Mouse (Mus musculus) limb, embryonic 13.5 days (tissue): ENCODE results near the gene Steap3. TPM values are rescaled to one million over a fixed set of nuclear protein-coding genes. Genes with fewer than 3 reads are reported as not detected.

Experiments used
- ATAC-seq: fragments of 200-750 bp; cut with Nextera tagmentation; 2 replicates; pipeline ENCODE4 v1.8.0; 2017; ENCODE audit warnings: low read depth, moderate number of reproducible peaks, moderate TSS enrichment; ENCODE audit not compliant: low FRiP score
- H3K27ac ChIP-seq: fragments of 300-500 bp; sonication (generic); 2 replicates; pipeline ENCODE4 v1.5.1; 2015; ENCODE audit warnings: inconsistent platforms, mild to moderate bottlenecking, moderate library complexity
- H3K27me3 ChIP-seq: fragments of 300-500 bp; sonication (generic); 2 replicates; pipeline ENCODE4 v1.6.1; 2015; ENCODE audit warnings: mild to moderate bottlenecking, inconsistent platforms
- H3K36me3 ChIP-seq: fragments of 300-500 bp; sonication (generic); 2 replicates; pipeline ENCODE4 v1.6.1; 2015; ENCODE audit warnings: inconsistent platforms, mild to moderate bottlenecking, moderate library complexity
- H3K4me1 ChIP-seq: fragments of 300-500 bp; sonication (generic); 2 replicates; pipeline ENCODE4 v1.6.1; 2015; ENCODE audit warnings: inconsistent platforms
- H3K4me2 ChIP-seq: fragments of 300-500 bp; sonication (generic); replicated peaks from 2 replicates; pipeline ENCODE4 v1.6.1; 2015; ENCODE audit warnings: inconsistent platforms, mild to moderate bottlenecking, moderate library complexity
- H3K4me3 ChIP-seq: fragments of 300-500 bp; sonication (generic); 2 replicates; pipeline ENCODE4 v1.5.1; 2015; ENCODE audit warnings: moderate library complexity, mild to moderate bottlenecking, inconsistent platforms
- H3K9ac ChIP-seq: fragments of 300-500 bp; sonication (generic); 2 replicates; pipeline ENCODE4 v1.6.1; 2015; ENCODE audit warnings: mild to moderate bottlenecking, inconsistent platforms
- H3K9me3 ChIP-seq: fragments of 300-500 bp; sonication (generic); 2 replicates; pipeline ENCODE4 v1.6.1; 2016; ENCODE audit warnings: inconsistent platforms
- WGBS: fragments of 180-500 bp; shearing (Covaris S2); methylation state at CpG from one replicate; pipeline ENCODE4 v1.1.7; 2015; 5-methylcytosine and 5-hydroxymethylcytosine counted together
- polyA plus RNA-seq: library from polyadenylated mRNA; unstranded; fragments of >200 nt; fragmentation: Nextera tagmentation; extraction: Ambion mirVana; gene quantifications from 2 replicates; pipeline ENCODE4 v1.2.1, GENCODE M21; 2015

Steap3 gene
- polyA plus RNA-seq, 1 experiment from 2014 or later, result 5.6 TPM

- Histone ChIP-seq H3K9me3 (no peaks in the 10 kb centered on the region), H3K9ac (no peak overlapping the region), H3K36me3 (no peaks in the 10 kb centered on the region), H3K27me3 (no peaks in the 10 kb centered on the region), H3K4me1 (no peaks in the 10 kb centered on the region), H3K27ac (no peak overlapping the region), H3K4me2 (no peak overlapping the region), H3K4me3 (no peak overlapping the region)
- no peak for ATAC-seq
- WGBS, result 69% methylated on average over 5 of the region's 5 CpGs
Observed at GRCm38 (mm10) chr1:120195947-120196346, 76.6 kb downstream of the Steap3 start.

GRCm38 (mm10) chr1:120193586-120193985 lies 78.9 kb downstream of the Steap3 start:
- no peaks in the 10 kb centered on the region for H3K36me3 ChIP-seq
- no peak for ATAC-seq
- no peak overlapping the region for H3K27ac ChIP-seq
- no peaks in the 10 kb centered on the region for H3K27me3 ChIP-seq
- 94% methylated on average over 10 of the region's 10 CpGs for WGBS
- no peak overlapping the region for H3K9ac ChIP-seq
- H3K4me3 ChIP-seq, result no peak overlapping the region
- no peaks in the 10 kb centered on the region for H3K9me3 ChIP-seq
- no peaks in the 10 kb centered on the region for H3K4me1 ChIP-seq
- H3K4me2 ChIP-seq, result no peak overlapping the region

GRCm38 (mm10) chr1:120192321-120192720 lies 80.2 kb downstream of the Steap3 start:
- WGBS, result 79% methylated on average over 6 of the region's 6 CpGs
- Histone ChIP-seq H3K27me3 (no peaks in the 10 kb centered on the region), H3K4me3 (no peak overlapping the region), H3K9ac (no peak overlapping the region), H3K4me2 (no peak overlapping the region), H3K9me3 (no peaks in the 10 kb centered on the region), H3K27ac (no peak overlapping the region), H3K36me3 (no peaks in the 10 kb centered on the region), H3K4me1 (no peaks in the 10 kb centered on the region)
- ATAC-seq, result no peak

- H3K4me3 ChIP-seq, result no peak overlapping the region
- H3K4me2 ChIP-seq, result no peak overlapping the region
- no peaks in the 10 kb centered on the region for H3K36me3 ChIP-seq
- ATAC-seq, result no peak
- H3K27me3 ChIP-seq, result no peaks in the 10 kb centered on the region
- no peaks in the 10 kb centered on the region for H3K4me1 ChIP-seq
- 85% methylated on average over 6 of the region's 6 CpGs for WGBS
- H3K9ac ChIP-seq, result no peak overlapping the region
- no peak overlapping the region for H3K27ac ChIP-seq
- no peaks in the 10 kb centered on the region for H3K9me3 ChIP-seq
Observed at GRCm38 (mm10) chr1:120190946-120191345, 81.6 kb downstream of the Steap3 start.

GRCm38 (mm10) chr1:120190300-120190699 lies 82.2 kb downstream of the Steap3 start:
- H3K27ac ChIP-seq, result no peak overlapping the region
- no peak overlapping the region for H3K4me2 ChIP-seq
- 90% methylated on average over 2 of the region's 2 CpGs for WGBS
- no peaks in the 10 kb centered on the region for H3K4me1 ChIP-seq
- no peaks in the 10 kb centered on the region for H3K36me3 ChIP-seq
- no peaks in the 10 kb centered on the region for H3K9me3 ChIP-seq
- H3K4me3 ChIP-seq, result no peak overlapping the region
- H3K9ac ChIP-seq, result no peak overlapping the region
- ATAC-seq, result no peak
- no peaks in the 10 kb centered on the region for H3K27me3 ChIP-seq

- H3K4me2 ChIP-seq, result no peak overlapping the region
- no peaks in the 10 kb centered on the region for H3K9me3 ChIP-seq
- no peak overlapping the region for H3K4me3 ChIP-seq
- no peak overlapping the region for H3K27ac ChIP-seq
- no peaks in the 10 kb centered on the region for H3K4me1 ChIP-seq
- no peaks in the 10 kb centered on the region for H3K27me3 ChIP-seq
- H3K36me3 ChIP-seq, result no peaks in the 10 kb centered on the region
- 82% methylated on average over 6 of the region's 6 CpGs for WGBS
- ATAC-seq, result no peak
- no peak overlapping the region for H3K9ac ChIP-seq
Observed at GRCm38 (mm10) chr1:120189206-120189605, 83.3 kb downstream of the Steap3 start.

GRCm38 (mm10) chr1:120187059-120187458 lies 85.4 kb downstream of the Steap3 start:
- Histone ChIP-seq H3K4me1 (no peaks in the 10 kb centered on the region), H3K9ac (no peak overlapping the region), H3K9me3 (no peaks in the 10 kb centered on the region), H3K27ac (no peak overlapping the region), H3K27me3 (no peaks in the 10 kb centered on the region), H3K4me2 (no peak overlapping the region), H3K36me3 (no peaks in the 10 kb centered on the region), H3K4me3 (no peak overlapping the region)
- WGBS, result 69% methylated on average over 7 of the region's 7 CpGs
- no peak for ATAC-seq

GRCm38 (mm10) chr1:120186655-120187054 lies 85.8 kb downstream of the Steap3 start:
- WGBS, result 65% methylated on average over 9 of the region's 9 CpGs
- no peak overlapping the region for H3K4me2 ChIP-seq
- H3K4me1 ChIP-seq, result no peaks in the 10 kb centered on the region
- no peaks in the 10 kb centered on the region for H3K9me3 ChIP-seq
- no peak overlapping the region for H3K4me3 ChIP-seq
- H3K9ac ChIP-seq, result no peak overlapping the region
- H3K27ac ChIP-seq, result no peak overlapping the region
- no peak for ATAC-seq
- H3K36me3 ChIP-seq, result no peaks in the 10 kb centered on the region
- no peaks in the 10 kb centered on the region for H3K27me3 ChIP-seq

GRCm38 (mm10) chr1:120186204-120186603 lies 86.3 kb downstream of the Steap3 start:
- Histone ChIP-seq H3K4me2 (no peak overlapping the region), H3K36me3 (no peaks in the 10 kb centered on the region), H3K27me3 (no peaks in the 10 kb centered on the region), H3K9ac (no peak overlapping the region), H3K9me3 (no peaks in the 10 kb centered on the region), H3K4me3 (no peak overlapping the region), H3K27ac (no peak overlapping the region), H3K4me1 (no peaks in the 10 kb centered on the region)
- 55% methylated on average over 6 of the region's 6 CpGs for WGBS
- ATAC-seq, result no peak

GRCm38 (mm10) chr1:120177141-120177540 lies 95.4 kb downstream of the Steap3 start:
- Histone ChIP-seq H3K4me1 (peaks cover 9% of the 10 kb centered on the region), H3K9ac (no peak overlapping the region), H3K36me3 (no peaks in the 10 kb centered on the region), H3K9me3 (no peaks in the 10 kb centered on the region), H3K4me3 (no peak overlapping the region), H3K27ac (no peak overlapping the region), H3K4me2 (no peak overlapping the region), H3K27me3 (no peaks in the 10 kb centered on the region)
- ATAC-seq, result no peak
- WGBS, result 89% methylated on average over 8 of the region's 8 CpGs

- Histone ChIP-seq H3K4me3 (no peak overlapping the region), H3K27me3 (no peaks in the 10 kb centered on the region), H3K36me3 (no peaks in the 10 kb centered on the region), H3K4me2 (no peak overlapping the region; the same call in 1 of the 2 replicates), H3K4me1 (peaks cover 9% of the 10 kb centered on the region), H3K9ac (no peak overlapping the region), H3K9me3 (no peaks in the 10 kb centered on the region), H3K27ac (no peak overlapping the region)
- WGBS, result 10% methylated on average over 14 of the region's 14 CpGs
- no peak for ATAC-seq
Observed at GRCm38 (mm10) chr1:120176313-120176712, 96.2 kb downstream of the Steap3 start.

GRCm38 (mm10) chr1:120174991-120175390 lies 97.5 kb downstream of the Steap3 start:
- no peak for ATAC-seq
- Histone ChIP-seq H3K9me3 (no peaks in the 10 kb centered on the region), H3K36me3 (no peaks in the 10 kb centered on the region), H3K27me3 (no peaks in the 10 kb centered on the region), H3K27ac (no peak overlapping the region), H3K4me1 (peaks cover 9% of the 10 kb centered on the region), H3K9ac (no peak overlapping the region), H3K4me3 (no peak overlapping the region), H3K4me2 (no peak overlapping the region)
- WGBS, result 87% methylated on average over 4 of the region's 4 CpGs

GRCm38 (mm10) chr1:120171819-120172521 lies 100.5 kb downstream of the Steap3 start:
- WGBS, result 50% methylated on average over 5 of the region's 5 CpGs
- Histone ChIP-seq H3K4me2 (no peak overlapping the region), H3K27ac (no peak overlapping the region), H3K4me1 (peaks cover 9% of the 10 kb centered on the region), H3K4me3 (no peak overlapping the region), H3K36me3 (no peaks in the 10 kb centered on the region), H3K9ac (no peak overlapping the region), H3K27me3 (no peaks in the 10 kb centered on the region), H3K9me3 (no peaks in the 10 kb centered on the region)
- peak; percentile 44; the same call in 1 of the 2 replicates for ATAC-seq
